Mouse (Mus musculus): ENCODE measurements around the gene Selenop. TPM values are rescaled to one million over a fixed set of nuclear protein-coding genes. Genes with fewer than 3 reads are reported as not detected.
A peak's percentile ranks its signal among the peaks of the same experiment; 100 is the strongest.
"Not testable (repeated sequence)": the region's sequence is repeated elsewhere in the genome, so short reads cannot be mapped to it uniquely, and the experiment has no call there.

The Selenop gene
- 323 and 345 TPM in 2 replicates for polyA plus RNA-seq (2012; rRNA removed)

- TF ChIP-seq POLR2A (IDR thresholded peaks at IDR 0.05; ENCODE audit: extremely low read depth, insufficient read depth, low read length) (no peak), CTCF (IDR thresholded peaks at IDR 0.05; ENCODE audit: extremely low read depth, insufficient read depth, low read length) (no peak)
- no peaks in the 10 kb centered on the region; the same call in 1 of the 2 replicates for H3K4me1 ChIP-seq (ENCODE audit: control insufficient read depth, insufficient read depth, low read length)
- H3K4me3 ChIP-seq (ENCODE audit: insufficient read depth, low read length) = no peak within 1 kb of the TSS
- no peak within 1 kb of the TSS; the same call in 1 of the 2 replicates for H3K27ac ChIP-seq (ENCODE audit: insufficient read depth, low read length)
Observed at GRCm38 (mm10) chr15:3268247-3268646, at the start of gene Selenop. Gene Selenop (plus strand): TSS chr15:3268547.

- H3K27ac ChIP-seq (ENCODE audit: insufficient read depth, low read length); H3K4me1 ChIP-seq (ENCODE audit: control insufficient read depth, insufficient read depth, low read length); H3K4me3 ChIP-seq (ENCODE audit: insufficient read depth, low read length): not testable (repeated sequence)
Observed at GRCm38 (mm10) chr15:3218668-3219067, 49.7 kb upstream of the Selenop start.

GRCm38 (mm10) chr15:3222803-3223437 is 45.4 kb upstream of the Selenop start:
- TF ChIP-seq POLR2A (IDR thresholded peaks at IDR 0.05; ENCODE audit: extremely low read depth, insufficient read depth, low read length) = no peak
- TF ChIP-seq CTCF (IDR thresholded peaks at IDR 0.05; ENCODE audit: extremely low read depth, insufficient read depth, low read length) = no peak
- H3K4me3 ChIP-seq (ENCODE audit: insufficient read depth, low read length) = no peak overlapping the region

GRCm38 (mm10) chr15:3226573-3226972 is 41.8 kb upstream of the Selenop start:
- H3K27ac ChIP-seq (ENCODE audit: insufficient read depth, low read length) = no peak overlapping the region
- no peak for TF ChIP-seq CTCF (IDR thresholded peaks at IDR 0.05; ENCODE audit: extremely low read depth, insufficient read depth, low read length)
- TF ChIP-seq POLR2A (IDR thresholded peaks at IDR 0.05; ENCODE audit: extremely low read depth, insufficient read depth, low read length) = no peak
- H3K4me1 ChIP-seq (ENCODE audit: control insufficient read depth, insufficient read depth, low read length) = no peaks in the 10 kb centered on the region
- H3K4me3 ChIP-seq (ENCODE audit: insufficient read depth, low read length) = no peak overlapping the region

More at GRCm38 (mm10) chr15:3222803-3223437, 45.4 kb upstream of the Selenop start:
- H3K27ac ChIP-seq (ENCODE audit: insufficient read depth, low read length) = no peak overlapping the region
- H3K4me1 ChIP-seq (ENCODE audit: control insufficient read depth, insufficient read depth, low read length) = no peaks in the 10 kb centered on the region

GRCm38 (mm10) chr15:3228185-3228584 is 40.2 kb upstream of the Selenop start:
- TF ChIP-seq POLR2A (IDR thresholded peaks at IDR 0.05; ENCODE audit: extremely low read depth, insufficient read depth, low read length) = no peak
- no peak for TF ChIP-seq CTCF (IDR thresholded peaks at IDR 0.05; ENCODE audit: extremely low read depth, insufficient read depth, low read length)
- 0 out of 2 replicates have a peak overlapping the region, but pooled peaks have one; percentile 5 for H3K27ac ChIP-seq (ENCODE audit: insufficient read depth, low read length)
- H3K4me3 ChIP-seq (ENCODE audit: insufficient read depth, low read length) = no peak overlapping the region
- peaks cover 2% of the 10 kb centered on the region; the same call in 1 of the 2 replicates for H3K4me1 ChIP-seq (ENCODE audit: control insufficient read depth, insufficient read depth, low read length)

GRCm38 (mm10) chr15:3228990-3229389 is 39.4 kb upstream of the Selenop start:
- H3K27ac ChIP-seq (ENCODE audit: insufficient read depth, low read length) = 0 out of 2 replicates have a peak overlapping the region, but pooled peaks have one; percentile 5
- no peak for TF ChIP-seq POLR2A (IDR thresholded peaks at IDR 0.05; ENCODE audit: extremely low read depth, insufficient read depth, low read length)
- no peak for TF ChIP-seq CTCF (IDR thresholded peaks at IDR 0.05; ENCODE audit: extremely low read depth, insufficient read depth, low read length)
- no peak overlapping the region for H3K4me3 ChIP-seq (ENCODE audit: insufficient read depth, low read length)
- peaks cover 4% of the 10 kb centered on the region; the same call in 1 of the 2 replicates for H3K4me1 ChIP-seq (ENCODE audit: control insufficient read depth, insufficient read depth, low read length)

GRCm38 (mm10) chr15:3231004-3231403 is 37.3 kb upstream of the Selenop start:
- no peak for TF ChIP-seq POLR2A (IDR thresholded peaks at IDR 0.05; ENCODE audit: extremely low read depth, insufficient read depth, low read length)
- TF ChIP-seq CTCF (IDR thresholded peaks at IDR 0.05; ENCODE audit: extremely low read depth, insufficient read depth, low read length) = no peak
- Histone ChIP-seq H3K27ac (ENCODE audit: insufficient read depth, low read length) (no peak overlapping the region; the same call in 1 of the 2 replicates), H3K4me3 (ENCODE audit: insufficient read depth, low read length) (no peak overlapping the region), H3K4me1 (ENCODE audit: control insufficient read depth, insufficient read depth, low read length) (peaks cover 4% of the 10 kb centered on the region; the same call in 1 of the 2 replicates)

GRCm38 (mm10) chr15:3232168-3232835 is 36.0 kb upstream of the Selenop start:
- Histone ChIP-seq H3K4me3 (ENCODE audit: insufficient read depth, low read length) (no peak overlapping the region), H3K4me1 (ENCODE audit: control insufficient read depth, insufficient read depth, low read length) (peaks cover 4% of the 10 kb centered on the region; the same call in 1 of the 2 replicates), H3K27ac (ENCODE audit: insufficient read depth, low read length) (peak overlapping the region; percentile 92; the same call in 1 of the 2 replicates)
- no peak for TF ChIP-seq POLR2A (IDR thresholded peaks at IDR 0.05; ENCODE audit: extremely low read depth, insufficient read depth, low read length)
- TF ChIP-seq CTCF (IDR thresholded peaks at IDR 0.05; ENCODE audit: extremely low read depth, insufficient read depth, low read length) = no peak

GRCm38 (mm10) chr15:3233837-3234551 is 34.4 kb upstream of the Selenop start:
- Histone ChIP-seq H3K27ac (ENCODE audit: insufficient read depth, low read length) (no peak overlapping the region), H3K4me3 (ENCODE audit: insufficient read depth, low read length) (no peak overlapping the region), H3K4me1 (ENCODE audit: control insufficient read depth, insufficient read depth, low read length) (peaks cover 4% of the 10 kb centered on the region; the same call in 1 of the 2 replicates)
- TF ChIP-seq POLR2A (IDR thresholded peaks at IDR 0.05; ENCODE audit: extremely low read depth, insufficient read depth, low read length) = no peak
- no peak for TF ChIP-seq CTCF (IDR thresholded peaks at IDR 0.05; ENCODE audit: extremely low read depth, insufficient read depth, low read length)
